Mouse (Mus musculus): ENCODE data around the gene Mup20.
"Not testable (repeated sequence)": the region's sequence is repeated elsewhere in the genome, so short reads cannot be mapped to it uniquely, and the experiment has no call there.

Gene Mup20

DNA sequence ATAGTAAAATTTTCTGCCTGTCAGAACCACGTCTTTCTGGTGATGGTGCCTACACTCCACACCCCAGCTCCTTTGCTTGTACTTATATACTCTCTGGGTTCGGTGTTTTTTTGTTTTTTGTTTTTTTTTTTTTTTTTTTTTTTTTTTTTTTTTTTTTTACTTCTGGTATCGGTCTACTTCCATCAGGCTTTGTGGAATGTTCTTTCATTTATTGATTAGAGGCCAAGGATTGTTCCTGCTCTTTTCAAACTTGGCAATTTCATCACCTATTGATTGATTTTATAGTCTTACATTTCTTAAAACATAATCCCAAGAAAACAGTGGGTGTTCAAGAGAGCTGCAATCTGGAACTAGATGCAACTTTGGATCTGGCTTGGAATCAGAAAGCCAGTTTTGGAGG is at the start of gene Mup20:
TSS of gene Mup20 (minus strand) at position 101 of the 400 bp plus-strand sequence.
- in situ Hi-C loops (cut with MboI; ENCODE audit: low pct_unique_long_range_greater_than_20kb in 1 of 2, low sequenced_read_pairs in 2 of 2, unreplicated experiment in 1 of 2): not testable (repeated sequence)

DNA sequence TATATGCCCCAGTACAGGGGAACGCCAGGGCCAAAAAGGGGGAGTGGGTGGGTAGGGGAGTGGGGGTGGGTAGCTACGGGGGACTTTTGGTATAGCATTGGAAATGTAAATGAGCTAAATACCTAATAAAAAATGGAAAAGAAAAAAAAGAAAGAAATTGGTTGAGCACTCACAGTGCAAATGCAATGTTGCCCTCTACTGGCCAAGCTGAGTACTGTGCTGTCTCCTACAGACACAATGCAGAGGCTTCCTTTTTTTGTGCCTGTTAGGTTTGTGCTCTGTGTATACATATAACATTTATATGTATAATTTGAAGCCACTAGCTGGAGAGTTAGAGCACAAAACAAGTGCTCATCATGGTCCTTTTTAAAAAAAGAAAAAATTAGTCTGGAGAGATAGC is 49.4 kb upstream of the Mup20 start:
- in situ Hi-C loops (cut with MboI; ENCODE audit: low pct_unique_long_range_greater_than_20kb in 1 of 2, low sequenced_read_pairs in 2 of 2, unreplicated experiment in 1 of 2): not testable (repeated sequence)

DNA sequence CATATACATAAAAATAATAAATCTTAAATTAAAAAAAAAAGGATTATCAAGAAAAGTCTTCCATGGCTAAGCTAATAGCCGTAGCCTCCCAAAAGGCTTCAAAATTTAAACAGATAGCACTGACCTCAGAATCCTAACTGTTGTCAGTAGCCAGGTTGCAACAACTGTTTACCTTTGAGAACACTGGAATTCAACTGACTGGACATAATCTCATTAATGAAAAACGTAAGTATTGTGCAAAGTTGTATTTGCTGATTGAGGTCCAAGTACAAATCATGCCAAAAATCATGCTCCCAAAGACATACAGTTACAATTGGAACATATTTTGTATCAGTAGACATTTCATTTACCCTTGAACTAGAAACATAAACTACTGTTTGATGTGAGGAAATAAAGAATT is 34.0 kb upstream of the Mup20 start:
- in situ Hi-C loops (cut with MboI; ENCODE audit: low pct_unique_long_range_greater_than_20kb in 1 of 2, low sequenced_read_pairs in 2 of 2, unreplicated experiment in 1 of 2): no loop called here

DNA sequence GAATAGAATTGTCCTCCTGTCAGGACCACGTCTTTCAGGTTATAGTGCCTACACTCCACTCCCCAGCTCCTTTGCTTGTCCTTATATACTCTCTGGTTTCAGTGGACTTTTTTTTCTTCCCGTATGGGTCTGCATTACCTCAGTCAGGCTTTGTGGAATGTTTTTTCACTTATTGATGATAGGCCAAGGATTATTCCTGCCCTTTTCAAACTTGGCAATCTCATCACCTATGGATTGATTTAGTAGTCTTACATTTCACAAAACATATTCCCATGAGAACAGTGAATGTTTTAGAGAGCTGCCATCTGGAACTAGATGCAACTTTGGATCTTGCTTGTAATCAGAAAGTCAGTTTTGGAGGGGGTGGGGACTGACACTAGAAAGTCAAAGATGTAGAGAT is 33.3 kb upstream of the Mup20 start, which contains the start of gene Mup3:
TSS of gene Mup3 (minus strand) at position 102 of the 400 bp plus-strand sequence.
- in situ Hi-C loops (cut with MboI; ENCODE audit: low pct_unique_long_range_greater_than_20kb in 1 of 2, low sequenced_read_pairs in 2 of 2, unreplicated experiment in 1 of 2): no loop called here

DNA sequence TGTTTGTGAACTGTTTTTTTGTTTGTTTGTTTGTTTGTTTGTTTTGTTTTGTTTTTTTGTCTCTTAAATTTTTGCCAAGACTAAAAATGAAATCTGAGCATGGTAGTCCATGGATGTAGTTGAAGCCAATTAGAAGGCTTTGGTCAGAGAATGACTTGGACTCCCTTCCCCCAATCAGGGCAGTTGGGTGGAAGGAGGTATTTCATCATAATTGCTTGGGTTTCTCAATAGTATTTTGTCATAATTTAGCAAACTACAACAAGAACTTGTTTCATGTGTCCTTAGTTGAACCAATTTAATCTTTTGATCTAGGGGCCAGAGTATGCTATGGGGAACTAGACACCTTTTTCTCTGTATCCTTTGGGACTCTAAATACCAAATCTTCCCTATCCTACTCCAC is 28.8 kb upstream of the Mup20 start:
- in situ Hi-C loops (cut with MboI; ENCODE audit: low pct_unique_long_range_greater_than_20kb in 1 of 2, low sequenced_read_pairs in 2 of 2, unreplicated experiment in 1 of 2): no loop called here

DNA sequence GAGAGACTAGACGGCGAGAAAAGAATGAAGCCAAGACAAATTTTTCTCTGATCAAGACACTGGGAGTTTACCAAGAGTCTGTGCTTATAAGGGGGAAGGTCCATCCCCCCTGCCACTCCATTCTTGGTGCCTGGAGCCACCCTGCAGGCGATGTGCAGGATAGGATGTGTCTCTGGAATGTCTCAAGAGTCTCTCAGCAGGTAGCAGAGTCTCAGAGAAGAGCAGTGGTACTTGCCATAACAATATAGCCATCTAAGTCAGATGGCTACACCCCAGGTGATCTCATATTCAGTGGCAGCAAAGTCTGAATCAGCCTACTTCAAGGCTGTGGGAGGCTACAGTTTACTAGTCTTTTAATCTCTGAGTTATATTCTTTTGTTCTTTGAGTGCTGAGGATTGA is 21.2 kb upstream of the Mup20 start:
- in situ Hi-C loops (cut with MboI; ENCODE audit: low pct_unique_long_range_greater_than_20kb in 1 of 2, low sequenced_read_pairs in 2 of 2, unreplicated experiment in 1 of 2): no loop called here

DNA sequence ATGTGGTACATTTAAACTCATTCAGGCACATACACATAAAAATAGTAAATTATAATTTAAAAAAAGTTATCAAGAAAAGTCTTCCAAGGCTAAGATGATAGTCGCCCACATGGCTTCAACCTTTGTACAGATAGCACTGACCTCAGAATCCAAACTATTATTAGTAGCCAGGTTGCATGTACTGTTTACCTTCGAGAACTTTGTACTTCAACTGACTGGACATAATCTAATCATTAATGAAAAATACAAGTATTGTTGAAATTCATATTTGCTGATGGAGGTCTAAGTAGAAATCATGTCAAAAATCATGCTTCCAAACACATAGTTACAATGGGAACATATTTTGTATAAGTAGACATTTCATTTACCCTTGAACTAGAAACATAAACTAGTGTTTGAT is 822 bp upstream of the Mup20 start:
- in situ Hi-C loops (cut with MboI; ENCODE audit: low pct_unique_long_range_greater_than_20kb in 1 of 2, low sequenced_read_pairs in 2 of 2, unreplicated experiment in 1 of 2): not testable (repeated sequence)

DNA sequence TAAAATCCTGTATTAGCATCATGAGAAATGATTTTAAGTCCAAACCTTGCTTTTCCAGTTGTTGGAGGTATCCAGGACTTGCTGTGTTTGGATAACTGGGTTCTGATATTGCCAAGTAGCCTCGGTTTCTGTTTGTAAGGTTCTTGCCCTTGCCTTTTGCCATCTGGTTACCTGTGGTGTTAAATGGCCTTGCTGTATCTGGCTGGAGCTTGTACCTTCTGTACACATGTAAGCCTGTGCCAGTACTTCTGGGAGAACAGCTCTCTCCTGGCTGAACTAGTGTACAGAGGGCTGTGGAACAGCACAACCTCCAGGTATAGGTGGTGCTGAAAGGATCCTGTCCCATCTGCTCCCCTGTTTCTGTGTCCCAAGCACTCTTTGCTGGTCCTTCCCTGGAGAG is 27.7 kb downstream of the Mup20 start:
- in situ Hi-C loops (cut with MboI; ENCODE audit: low pct_unique_long_range_greater_than_20kb in 1 of 2, low sequenced_read_pairs in 2 of 2, unreplicated experiment in 1 of 2): loop anchor here in 1 of 2 experiments (10.0 kb wide), 1 partner anchor 111 kb away; no protein-coding TSS in a partner anchor

DNA sequence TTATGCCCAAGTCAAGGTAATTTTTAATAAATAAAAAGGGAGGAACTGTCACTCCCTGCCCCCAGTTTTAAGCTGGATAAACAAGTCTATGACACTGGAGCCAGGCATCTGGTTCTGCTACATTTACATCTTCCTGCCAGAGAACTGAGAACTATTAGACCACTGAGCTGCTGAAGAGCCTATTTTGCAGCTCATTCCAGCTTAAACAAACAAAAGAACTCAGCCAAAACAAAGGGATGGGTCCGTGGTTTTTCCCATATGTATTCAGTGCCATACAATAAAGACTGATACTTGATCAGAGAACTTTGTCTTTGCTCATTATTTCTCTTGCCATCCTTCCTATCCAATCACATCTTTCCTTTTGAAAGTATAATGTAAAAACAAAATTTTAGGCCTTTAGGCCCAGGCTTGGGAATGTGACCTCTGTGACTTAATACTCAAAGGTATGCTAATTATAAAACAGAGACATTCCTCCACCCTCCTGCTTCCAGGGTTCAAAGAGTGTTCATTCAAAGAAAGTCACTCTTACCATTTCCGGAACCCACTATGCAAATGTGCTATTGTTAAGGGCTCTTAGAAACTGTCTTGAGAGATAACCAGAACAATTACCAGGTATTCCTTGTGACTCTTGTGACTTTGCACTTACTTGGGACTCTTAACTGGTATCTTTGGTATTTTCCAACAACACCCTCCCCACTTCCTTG is 29.6 kb downstream of the Mup20 start:
- in situ Hi-C loops (cut with MboI; ENCODE audit: low pct_unique_long_range_greater_than_20kb in 1 of 2, low sequenced_read_pairs in 2 of 2, unreplicated experiment in 1 of 2): loop anchor here in 1 of 2 experiments (10.0 kb wide), 1 partner anchor 110 kb away; no protein-coding TSS in a partner anchor

DNA sequence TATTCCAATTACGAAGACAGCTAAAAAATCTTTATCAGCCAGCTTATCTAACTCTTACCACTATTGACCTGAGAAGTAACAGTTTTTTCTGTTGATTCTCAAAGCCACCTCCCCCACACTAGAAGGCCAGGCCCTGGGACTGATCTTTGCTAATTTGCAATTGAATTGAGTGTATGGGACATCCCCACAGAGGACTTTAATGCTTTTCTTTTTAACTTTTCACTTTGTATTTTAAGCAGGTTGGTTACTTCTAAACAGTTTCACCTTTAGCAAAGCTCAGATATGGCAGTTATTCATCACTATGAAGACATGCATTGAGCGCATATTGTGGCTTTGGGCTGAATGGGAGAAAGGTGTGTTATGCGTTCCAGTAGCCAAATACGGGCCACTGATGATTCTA is 30.3 kb downstream of the Mup20 start:
- in situ Hi-C loops (cut with MboI; ENCODE audit: low pct_unique_long_range_greater_than_20kb in 1 of 2, low sequenced_read_pairs in 2 of 2, unreplicated experiment in 1 of 2): loop anchor here in 1 of 2 experiments (10.0 kb wide), 1 partner anchor 109 kb away; no protein-coding TSS in a partner anchor

DNA sequence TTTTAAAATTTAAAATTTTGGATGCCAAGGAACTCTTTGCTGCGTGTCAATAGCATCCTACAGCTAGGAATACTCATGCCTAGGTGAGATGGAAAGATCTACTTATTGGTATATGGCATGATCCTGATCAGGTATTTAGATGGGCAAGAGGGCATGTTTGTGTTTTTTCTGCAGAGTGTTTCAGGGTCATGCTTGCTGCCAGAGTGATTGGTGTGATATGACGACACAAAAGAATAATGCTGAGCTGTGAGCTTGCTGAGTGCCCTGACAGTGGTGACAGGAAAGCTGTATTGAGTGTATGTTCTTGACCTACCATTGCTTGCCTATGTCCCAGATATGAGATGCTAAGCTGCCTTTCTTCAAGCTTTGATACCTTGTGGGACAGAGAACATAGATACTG is 30.8 kb downstream of the Mup20 start:
- in situ Hi-C loops (cut with MboI; ENCODE audit: low pct_unique_long_range_greater_than_20kb in 1 of 2, low sequenced_read_pairs in 2 of 2, unreplicated experiment in 1 of 2): loop anchor here in 1 of 2 experiments (10.0 kb wide), 1 partner anchor 108 kb away; no protein-coding TSS in a partner anchor

DNA sequence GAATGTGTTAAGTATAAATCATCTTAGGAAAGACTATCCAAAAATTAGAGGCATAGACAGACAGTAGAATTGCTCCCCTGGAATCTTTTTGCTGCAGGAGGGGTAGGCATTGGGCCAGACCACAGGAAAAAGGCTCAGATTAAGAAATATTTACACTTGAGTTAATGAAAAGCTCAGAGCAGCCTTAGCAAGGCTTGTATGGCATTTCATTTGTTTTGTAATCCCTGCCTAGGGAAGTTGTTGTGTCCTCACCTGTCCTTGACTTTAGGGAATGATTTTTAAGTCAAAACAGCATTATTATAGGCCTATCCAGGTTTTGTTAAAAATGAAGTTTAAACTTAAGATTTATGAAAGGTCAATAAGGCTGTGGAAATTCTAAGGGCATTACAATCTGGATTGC is 33.4 kb downstream of the Mup20 start:
- in situ Hi-C loops (cut with MboI; ENCODE audit: low pct_unique_long_range_greater_than_20kb in 1 of 2, low sequenced_read_pairs in 2 of 2, unreplicated experiment in 1 of 2): loop anchor here in 1 of 2 experiments (10.0 kb wide), 1 partner anchor 106 kb away; no protein-coding TSS in a partner anchor

Measured in mouse embryonic stem cell (cell line).